Mouse (Mus musculus): ENCODE results near the gene Tsnaxip1.

Tsnaxip1 gene

GRCm38 (mm10) chr8:105826861-105827848 is at the start of gene Tsnaxip1, which contains the start of gene Ranbp10:
Gene Tsnaxip1 (plus strand): TSS chr8:105827731.
Gene Ranbp10 (minus strand): TSS chr8:105827350.
- peak; percentile 100 for DNase-seq

GRCm38 (mm10) chr8:105777833-105778232 is 49.7 kb upstream of the Tsnaxip1 start:
- no peak for DNase-seq

- DNase-seq, result no peak
Measured at GRCm38 (mm10) chr8:105780298-105780697, 47.2 kb upstream of the Tsnaxip1 start.

GRCm38 (mm10) chr8:105788241-105788640 is 39.3 kb upstream of the Tsnaxip1 start:
- DNase-seq, result peak; percentile 64

- DNase-seq, result no peak
Measured at GRCm38 (mm10) chr8:105788927-105789326, 38.6 kb upstream of the Tsnaxip1 start.

GRCm38 (mm10) chr8:105789626-105790025 is 37.9 kb upstream of the Tsnaxip1 start:
- no peak for DNase-seq

- no peak for DNase-seq
Measured at GRCm38 (mm10) chr8:105793331-105793730, 34.2 kb upstream of the Tsnaxip1 start.

GRCm38 (mm10) chr8:105794009-105794598 is 33.4 kb upstream of the Tsnaxip1 start:
- no peak for DNase-seq

- no peak for DNase-seq
Measured at GRCm38 (mm10) chr8:105795785-105796184, 31.7 kb upstream of the Tsnaxip1 start.

- DNase-seq, result no peak
Measured at GRCm38 (mm10) chr8:105798408-105798807, 29.1 kb upstream of the Tsnaxip1 start.

- peak; percentile 56 for DNase-seq
Measured at GRCm38 (mm10) chr8:105799091-105799812, 28.3 kb upstream of the Tsnaxip1 start.

- DNase-seq, result no peak
Measured at GRCm38 (mm10) chr8:105801153-105801904, 26.2 kb upstream of the Tsnaxip1 start.

GRCm38 (mm10) chr8:105804797-105805196 is 22.7 kb upstream of the Tsnaxip1 start:
- no peak for DNase-seq

GRCm38 (mm10) chr8:105805346-105805745 is 22.2 kb upstream of the Tsnaxip1 start:
- DNase-seq, result no peak

GRCm38 (mm10) chr8:105805964-105806363 is 21.6 kb upstream of the Tsnaxip1 start:
- no peak for DNase-seq

GRCm38 (mm10) chr8:105807766-105808165 is 19.8 kb upstream of the Tsnaxip1 start:
- no peak for DNase-seq

GRCm38 (mm10) chr8:105808480-105808879 is 19.1 kb upstream of the Tsnaxip1 start:
- no peak for DNase-seq

GRCm38 (mm10) chr8:105810245-105810786 is 17.2 kb upstream of the Tsnaxip1 start:
- DNase-seq, result no peak

GRCm38 (mm10) chr8:105811061-105811460 is 16.5 kb upstream of the Tsnaxip1 start:
- no peak for DNase-seq

GRCm38 (mm10) chr8:105811543-105811942 is 16.0 kb upstream of the Tsnaxip1 start:
- no peak for DNase-seq

- no peak for DNase-seq
Measured at GRCm38 (mm10) chr8:105812511-105812910, 15.0 kb upstream of the Tsnaxip1 start.

- DNase-seq, result no peak
Measured at GRCm38 (mm10) chr8:105813241-105813640, 14.3 kb upstream of the Tsnaxip1 start.
